Mouse (Mus musculus) ES-Bruce4 (cell line): ENCODE results near the gene Angel2.

Experiments
- CTCF ChIP-seq: IDR thresholded peaks from one replicate; pipeline ENCODE4 v1.8.1; 2011; ENCODE audit warnings: low read depth, low read length
- EP300 ChIP-seq: IDR thresholded peaks from 2 replicates; pipeline ENCODE4 v1.6.1; 2011; ENCODE audit warnings: low read depth, low read length; ENCODE audit not compliant: insufficient read depth
- POLR2A ChIP-seq: IDR thresholded peaks from one replicate; pipeline ENCODE4 v1.8.1; 2011; ENCODE audit warnings: low read length; ENCODE audit not compliant: insufficient read depth

- TF ChIP-seq CTCF (peak; percentile 33), POLR2A (no peak), EP300 (no peak)
Measured at GRCm38 (mm10) chr1:190989437-190990082, 64.6 kb downstream of the Angel2 start.
